Mouse (Mus musculus): ENCODE results near the gene Ddx20. TPM values are rescaled to one million over a fixed set of nuclear protein-coding genes. Genes with fewer than 3 reads are reported as not detected.

Ddx20 gene
- 43.3 and 45.9 TPM in 2 replicates for polyA plus RNA-seq (2014; fragmentation: Nextera tagmentation; extraction: Ambion mirVana)

DNA sequence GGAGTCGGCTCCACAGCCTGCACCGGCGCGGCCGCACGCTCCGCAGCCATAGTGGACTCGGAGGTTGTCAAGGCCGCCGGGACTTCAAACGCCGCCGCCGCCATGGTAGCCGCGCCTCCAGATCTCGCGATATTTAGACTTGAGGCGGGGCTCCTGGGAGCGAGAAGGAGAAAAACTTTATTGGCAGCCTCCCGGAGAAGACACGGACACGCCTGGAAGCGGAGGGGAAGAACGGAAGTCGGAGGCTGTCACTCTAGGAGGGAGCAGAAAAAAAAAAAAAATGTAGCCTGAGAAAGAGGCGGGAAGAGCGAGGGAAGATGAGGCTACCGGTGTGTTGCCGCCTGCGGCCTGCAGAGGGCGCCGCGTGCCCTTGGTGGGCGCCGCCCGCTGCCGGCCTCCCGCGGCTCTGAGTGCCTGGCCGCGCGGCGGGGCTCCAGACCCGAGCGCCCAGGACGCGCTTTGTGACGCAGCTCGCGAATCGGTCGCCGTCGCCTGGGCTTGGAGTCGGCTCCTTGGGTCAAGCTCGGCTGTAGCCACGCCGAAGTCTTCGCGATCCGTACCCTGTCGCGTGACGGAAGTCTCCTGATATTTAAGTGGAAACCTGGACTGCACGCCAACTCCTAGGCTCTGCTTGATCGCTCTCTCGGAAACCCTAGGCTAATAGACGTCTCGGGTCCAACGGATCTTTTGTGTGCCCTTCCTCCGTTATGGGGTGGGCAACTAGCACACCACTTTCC lies at the start of gene Ddx20:
Ddx20 (minus strand) TSS at position 251 of the 737 bp plus-strand sequence.
- DNase-seq (ENCODE audit: low spot score) (peak; percentile 96), ATAC-seq (ENCODE audit: insufficient read depth, low FRiP score, low TSS enrichment) (peak; percentile 95)
- WGBS = 0% methylated on average over 59 of the region's 72 CpGs
- H3K36me3 ChIP-seq (ENCODE audit: control insufficient read depth, insufficient read depth, low read length) = no peaks in the 10 kb centered on the region; the same call in 1 of the 2 replicates
- no peaks in the 10 kb centered on the region for H3K4me1 ChIP-seq (ENCODE audit: control insufficient read depth, insufficient read depth, low read length)
- H3K27me3 ChIP-seq (ENCODE audit: control insufficient read depth, insufficient read depth, low read length) = no peaks in the 10 kb centered on the region
- H3K9me3 ChIP-seq (ENCODE audit: control insufficient read depth, low read length) = no peaks in the 10 kb centered on the region
- peak within 1 kb of the TSS; percentile 60 for H3K4me2 ChIP-seq (ENCODE audit: low read depth)
- H3K27ac ChIP-seq (ENCODE audit: low read depth, low read length) = peak within 1 kb of the TSS; percentile 69; the same call in 1 of the 2 replicates
- peak within 1 kb of the TSS; percentile 92 for H3K9ac ChIP-seq (ENCODE audit: low read length)
- H3K4me3 ChIP-seq (ENCODE audit: low read depth, low read length) = peak within 1 kb of the TSS; percentile 94

DNA sequence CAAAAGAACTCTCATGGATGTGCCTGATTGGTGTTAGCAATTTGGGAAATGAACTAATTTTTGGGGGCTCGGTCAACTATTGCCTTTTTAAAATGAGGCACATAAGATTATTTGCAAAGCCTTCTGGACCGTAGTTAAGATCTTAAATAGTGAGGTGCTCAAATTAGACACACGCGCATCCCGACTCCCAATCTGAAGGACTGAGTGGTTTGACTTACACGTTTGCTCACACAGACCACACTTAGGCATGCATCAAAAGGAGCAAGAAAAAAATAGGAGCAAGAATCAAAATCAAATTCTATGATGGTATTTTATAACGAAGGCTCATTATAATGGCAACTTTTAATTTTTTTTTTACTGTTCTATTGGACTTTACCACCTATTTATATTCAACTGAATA lies 49.7 kb upstream of the Ddx20 start:
- WGBS = 92% methylated on average over 7 of the region's 7 CpGs
- DNase-seq (ENCODE audit: low spot score) = no peak
- Histone ChIP-seq H3K4me3 (ENCODE audit: low read depth, low read length) (no peak overlapping the region), H3K4me2 (ENCODE audit: low read depth) (no peak overlapping the region), H3K9me3 (ENCODE audit: control insufficient read depth, low read length) (no peaks in the 10 kb centered on the region), H3K4me1 (ENCODE audit: control insufficient read depth, insufficient read depth, low read length) (no peaks in the 10 kb centered on the region), H3K27me3 (ENCODE audit: control insufficient read depth, insufficient read depth, low read length) (no peaks in the 10 kb centered on the region), H3K36me3 (ENCODE audit: control insufficient read depth, insufficient read depth, low read length) (no peaks in the 10 kb centered on the region), H3K9ac (ENCODE audit: low read length) (no peak overlapping the region), H3K27ac (ENCODE audit: low read depth, low read length) (no peak overlapping the region)
- no peak for ATAC-seq (ENCODE audit: insufficient read depth, low FRiP score, low TSS enrichment)

DNA sequence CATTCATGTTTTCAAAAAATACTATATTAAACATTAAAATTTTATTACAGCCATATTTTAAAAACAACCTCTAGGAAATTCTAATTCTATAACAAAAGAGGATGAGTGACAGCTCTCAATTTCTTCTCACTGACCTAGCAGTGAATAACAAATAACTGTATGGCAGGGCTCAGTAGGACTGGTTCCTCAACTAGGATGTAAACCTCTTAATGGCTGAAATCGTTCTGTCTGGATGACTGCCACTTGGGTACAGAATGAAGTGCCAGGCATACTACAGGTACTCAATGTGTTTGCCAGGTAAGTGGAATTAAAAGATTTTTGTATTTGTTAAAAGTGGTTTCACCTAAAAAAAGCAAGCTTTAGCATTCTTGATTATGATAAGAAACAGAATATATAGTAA lies 48.8 kb upstream of the Ddx20 start:
- H3K27me3 ChIP-seq (ENCODE audit: control insufficient read depth, insufficient read depth, low read length) = no peaks in the 10 kb centered on the region
- no peaks in the 10 kb centered on the region for H3K36me3 ChIP-seq (ENCODE audit: control insufficient read depth, insufficient read depth, low read length)
- H3K9me3 ChIP-seq (ENCODE audit: control insufficient read depth, low read length) = no peaks in the 10 kb centered on the region
- no peak overlapping the region for H3K4me2 ChIP-seq (ENCODE audit: low read depth)
- no peak overlapping the region for H3K4me3 ChIP-seq (ENCODE audit: low read depth, low read length)
- DNase-seq (ENCODE audit: low spot score) (no peak), ATAC-seq (ENCODE audit: insufficient read depth, low FRiP score, low TSS enrichment) (no peak)
- no peak overlapping the region for H3K9ac ChIP-seq (ENCODE audit: low read length)
- H3K27ac ChIP-seq (ENCODE audit: low read depth, low read length) = no peak overlapping the region
- no peaks in the 10 kb centered on the region for H3K4me1 ChIP-seq (ENCODE audit: control insufficient read depth, insufficient read depth, low read length)
- WGBS = 98% methylated on average over 1 of the region's 1 CpGs

DNA sequence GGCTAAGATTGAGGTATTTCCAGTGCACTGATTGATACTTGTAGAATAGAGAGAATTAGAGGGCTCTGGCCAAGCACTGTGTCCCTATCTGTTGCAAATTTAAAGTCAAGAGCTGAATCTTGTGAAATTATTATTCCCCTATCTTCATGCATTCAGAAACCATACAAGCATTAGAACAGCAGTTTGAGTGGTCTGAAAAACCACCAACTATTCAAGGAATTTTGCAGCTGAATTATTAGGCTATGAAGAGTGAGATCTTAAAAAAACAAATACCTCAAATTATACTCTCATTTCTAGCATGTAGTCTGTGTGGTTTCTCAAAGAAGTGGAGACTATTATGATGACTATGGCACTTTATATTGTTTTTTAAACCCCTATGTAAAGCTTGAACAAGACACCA lies 47.9 kb upstream of the Ddx20 start:
- Histone ChIP-seq H3K36me3 (ENCODE audit: control insufficient read depth, insufficient read depth, low read length) (no peaks in the 10 kb centered on the region), H3K27ac (ENCODE audit: low read depth, low read length) (no peak overlapping the region), H3K4me2 (ENCODE audit: low read depth) (no peak overlapping the region), H3K27me3 (ENCODE audit: control insufficient read depth, insufficient read depth, low read length) (no peaks in the 10 kb centered on the region), H3K4me1 (ENCODE audit: control insufficient read depth, insufficient read depth, low read length) (no peaks in the 10 kb centered on the region), H3K9ac (ENCODE audit: low read length) (no peak overlapping the region), H3K9me3 (ENCODE audit: control insufficient read depth, low read length) (no peaks in the 10 kb centered on the region), H3K4me3 (ENCODE audit: low read depth, low read length) (no peak overlapping the region)
- no peak for ATAC-seq (ENCODE audit: insufficient read depth, low FRiP score, low TSS enrichment)
- DNase-seq (ENCODE audit: low spot score) = no peak

DNA sequence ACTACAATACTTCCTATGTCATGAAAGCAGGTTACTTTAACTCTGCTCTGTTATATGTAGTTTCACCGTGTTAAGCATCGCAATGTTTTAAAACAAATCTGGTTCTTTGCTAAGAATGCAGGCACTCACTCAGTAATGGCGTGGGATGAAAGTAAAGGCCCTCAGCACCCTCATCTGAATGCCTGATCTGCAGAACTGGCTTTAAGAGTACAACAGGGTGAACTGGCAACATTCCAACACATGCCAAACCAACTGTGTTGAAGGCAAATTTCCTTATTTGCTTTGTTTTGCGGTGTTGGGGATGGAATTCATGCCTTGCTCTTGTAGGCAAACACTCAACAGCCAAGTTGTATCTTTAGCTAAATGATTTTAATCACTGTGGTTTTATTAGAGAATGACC lies 46.2 kb upstream of the Ddx20 start:
- Histone ChIP-seq H3K4me3 (ENCODE audit: low read depth, low read length) (no peak overlapping the region), H3K4me2 (ENCODE audit: low read depth) (no peak overlapping the region), H3K9me3 (ENCODE audit: control insufficient read depth, low read length) (no peaks in the 10 kb centered on the region), H3K27ac (ENCODE audit: low read depth, low read length) (no peak overlapping the region), H3K9ac (ENCODE audit: low read length) (no peak overlapping the region), H3K36me3 (ENCODE audit: control insufficient read depth, insufficient read depth, low read length) (no peaks in the 10 kb centered on the region), H3K27me3 (ENCODE audit: control insufficient read depth, insufficient read depth, low read length) (no peaks in the 10 kb centered on the region), H3K4me1 (ENCODE audit: control insufficient read depth, insufficient read depth, low read length) (no peaks in the 10 kb centered on the region)
- 94% methylated on average over 4 of the region's 4 CpGs for WGBS
- no peak for DNase-seq (ENCODE audit: low spot score)
- ATAC-seq (ENCODE audit: insufficient read depth, low FRiP score, low TSS enrichment) = no peak

DNA sequence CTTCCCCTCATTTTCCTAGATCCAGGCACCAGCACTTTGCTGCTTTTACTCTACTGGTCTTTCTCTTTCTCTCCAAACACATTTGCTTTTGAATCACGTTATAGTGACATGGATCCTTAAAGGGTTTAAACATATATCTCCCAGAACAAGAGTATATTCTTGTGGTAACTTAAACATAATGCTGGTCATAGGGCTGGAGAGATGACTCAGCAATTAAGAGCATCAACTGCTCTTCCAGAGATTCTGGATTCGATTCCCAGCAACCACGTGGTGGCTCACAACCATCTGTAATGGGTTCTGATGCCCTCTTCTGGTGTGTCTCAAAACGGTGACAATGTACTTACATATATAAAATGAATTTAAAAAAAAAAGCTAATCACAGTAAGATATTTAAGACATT lies 45.0 kb upstream of the Ddx20 start:
- ATAC-seq (ENCODE audit: insufficient read depth, low FRiP score, low TSS enrichment) (no peak), DNase-seq (ENCODE audit: low spot score) (no peak)
- Histone ChIP-seq H3K4me2 (ENCODE audit: low read depth) (no peak overlapping the region), H3K27ac (ENCODE audit: low read depth, low read length) (no peak overlapping the region), H3K27me3 (ENCODE audit: control insufficient read depth, insufficient read depth, low read length) (no peaks in the 10 kb centered on the region), H3K36me3 (ENCODE audit: control insufficient read depth, insufficient read depth, low read length) (no peaks in the 10 kb centered on the region), H3K4me3 (ENCODE audit: low read depth, low read length) (no peak overlapping the region), H3K9ac (ENCODE audit: low read length) (no peak overlapping the region), H3K4me1 (ENCODE audit: control insufficient read depth, insufficient read depth, low read length) (no peaks in the 10 kb centered on the region), H3K9me3 (ENCODE audit: control insufficient read depth, low read length) (no peaks in the 10 kb centered on the region)
- 90% methylated on average over 4 of the region's 4 CpGs for WGBS

DNA sequence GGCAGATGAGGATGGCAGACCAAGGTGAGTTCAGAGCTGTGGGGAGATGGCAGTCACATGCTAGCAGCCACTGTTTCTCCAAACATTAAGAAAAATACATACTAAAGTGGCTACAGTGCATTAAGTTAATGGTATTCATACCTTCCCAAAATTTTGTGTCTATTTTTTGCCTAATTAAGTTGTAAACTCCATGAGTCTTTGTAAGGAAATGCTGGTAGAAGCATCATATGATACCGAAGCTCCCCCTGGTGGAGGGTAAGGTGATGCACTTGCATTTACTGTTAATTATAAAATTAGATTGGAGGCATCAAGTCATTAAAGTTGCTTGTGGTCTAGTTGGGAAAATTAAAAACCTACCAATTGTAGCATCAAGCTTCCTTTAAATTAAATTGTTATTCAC lies 38.7 kb upstream of the Ddx20 start:
- no peak overlapping the region for H3K4me3 ChIP-seq (ENCODE audit: low read depth, low read length)
- no peak overlapping the region for H3K9ac ChIP-seq (ENCODE audit: low read length)
- no peak overlapping the region for H3K4me2 ChIP-seq (ENCODE audit: low read depth)
- ATAC-seq (ENCODE audit: insufficient read depth, low FRiP score, low TSS enrichment) = no peak
- WGBS = 3% methylated on average over 1 of the region's 1 CpGs
- H3K27ac ChIP-seq (ENCODE audit: low read depth, low read length) = no peak overlapping the region
- no peaks in the 10 kb centered on the region for H3K4me1 ChIP-seq (ENCODE audit: control insufficient read depth, insufficient read depth, low read length)
- no peaks in the 10 kb centered on the region for H3K9me3 ChIP-seq (ENCODE audit: control insufficient read depth, low read length)
- H3K27me3 ChIP-seq (ENCODE audit: control insufficient read depth, insufficient read depth, low read length) = no peaks in the 10 kb centered on the region
- H3K36me3 ChIP-seq (ENCODE audit: control insufficient read depth, insufficient read depth, low read length) = no peaks in the 10 kb centered on the region
- no peak for DNase-seq (ENCODE audit: low spot score)

DNA sequence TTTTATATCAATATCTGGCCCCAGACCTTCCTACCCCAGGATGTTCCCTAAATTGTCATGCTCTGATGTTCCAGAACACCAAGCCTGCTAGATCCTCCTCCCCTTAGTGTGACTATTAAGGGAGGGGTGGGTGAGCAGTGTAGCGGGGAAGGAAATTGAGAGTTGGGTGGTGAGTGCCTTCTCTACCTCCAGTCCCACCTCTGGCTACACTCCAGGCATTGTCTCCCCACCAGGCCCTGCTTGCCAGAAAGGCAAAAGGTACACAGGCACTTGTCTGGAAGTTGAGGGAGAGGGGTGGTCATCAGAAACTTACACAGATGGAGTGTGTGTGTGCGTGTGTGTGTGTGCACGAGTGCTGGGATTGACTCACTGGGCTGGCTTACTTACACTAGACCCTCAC lies 35.1 kb upstream of the Ddx20 start:
- no peaks in the 10 kb centered on the region for H3K27me3 ChIP-seq (ENCODE audit: control insufficient read depth, insufficient read depth, low read length)
- peaks cover 5% of the 10 kb centered on the region; the same call in 1 of the 2 replicates for H3K4me1 ChIP-seq (ENCODE audit: control insufficient read depth, insufficient read depth, low read length)
- no peaks in the 10 kb centered on the region for H3K9me3 ChIP-seq (ENCODE audit: control insufficient read depth, low read length)
- no peaks in the 10 kb centered on the region for H3K36me3 ChIP-seq (ENCODE audit: control insufficient read depth, insufficient read depth, low read length)
- WGBS = 89% methylated on average over 3 of the region's 3 CpGs
- no peak overlapping the region for H3K4me2 ChIP-seq (ENCODE audit: low read depth)
- H3K4me3 ChIP-seq (ENCODE audit: low read depth, low read length) = no peak overlapping the region
- no peak overlapping the region for H3K27ac ChIP-seq (ENCODE audit: low read depth, low read length)
- H3K9ac ChIP-seq (ENCODE audit: low read length) = no peak overlapping the region
- DNase-seq (ENCODE audit: low spot score) (no peak), ATAC-seq (ENCODE audit: insufficient read depth, low FRiP score, low TSS enrichment) (no peak)

DNA sequence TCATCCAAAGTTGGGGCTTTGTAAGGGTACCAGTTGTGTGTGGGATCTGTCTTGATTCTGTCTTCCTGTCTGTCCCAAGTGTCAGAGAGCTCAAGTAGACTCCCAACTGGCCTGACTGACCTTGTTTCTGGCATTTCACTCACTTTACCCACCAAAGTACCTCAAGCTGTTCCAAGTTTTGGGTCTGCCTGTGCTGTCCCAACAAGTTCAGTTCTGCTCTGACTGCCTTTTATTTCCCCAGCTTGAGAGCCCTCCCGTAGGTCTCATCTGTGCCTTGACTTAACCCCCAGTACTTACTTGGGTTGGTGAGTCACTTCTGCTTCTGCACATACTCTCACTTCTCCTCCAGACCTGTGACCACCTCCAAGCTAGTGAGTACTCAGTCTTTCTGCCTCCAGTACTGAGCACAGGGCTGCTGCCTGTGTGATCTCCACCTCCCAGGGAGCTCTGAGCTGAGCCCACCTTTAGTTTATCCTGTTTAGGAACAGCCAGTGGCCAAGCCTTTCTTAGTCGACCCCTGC lies 34.4 kb upstream of the Ddx20 start:
- DNase-seq (ENCODE audit: low spot score) = no peak
- Histone ChIP-seq H3K4me3 (ENCODE audit: low read depth, low read length) (no peak overlapping the region), H3K27ac (ENCODE audit: low read depth, low read length) (no peak overlapping the region), H3K4me2 (ENCODE audit: low read depth) (no peak overlapping the region), H3K36me3 (ENCODE audit: control insufficient read depth, insufficient read depth, low read length) (no peaks in the 10 kb centered on the region), H3K4me1 (ENCODE audit: control insufficient read depth, insufficient read depth, low read length) (peaks cover 5% of the 10 kb centered on the region; the same call in 1 of the 2 replicates), H3K9ac (ENCODE audit: low read length) (no peak overlapping the region), H3K9me3 (ENCODE audit: control insufficient read depth, low read length) (no peaks in the 10 kb centered on the region), H3K27me3 (ENCODE audit: control insufficient read depth, insufficient read depth, low read length) (no peaks in the 10 kb centered on the region)
- no peak for ATAC-seq (ENCODE audit: insufficient read depth, low FRiP score, low TSS enrichment)
- 79% methylated on average over 2 of the region's 2 CpGs for WGBS

Data from neural tube, embryonic 11.5 days (tissue).